Mouse (Mus musculus): ENCODE results near the gene Sec63.

The Sec63 gene

GRCm38 (mm10) chr10:42760999-42761900, at the start of gene Sec63:
Gene Sec63 (plus strand): TSS chr10:42761496.
- peak; percentile 96 for DNase-seq

- DNase-seq, result peak; percentile 15
Observed at GRCm38 (mm10) chr10:42714676-42715075, 46.6 kb upstream of the Sec63 start.

- DNase-seq, result peak; percentile 11
Observed at GRCm38 (mm10) chr10:42715366-42716035, 45.8 kb upstream of the Sec63 start.

- DNase-seq, result no peak
Observed at GRCm38 (mm10) chr10:42722116-42722515, 39.2 kb upstream of the Sec63 start.

- no peak for DNase-seq
Observed at GRCm38 (mm10) chr10:42723275-42724232, 37.7 kb upstream of the Sec63 start.

GRCm38 (mm10) chr10:42729607-42730006, 31.7 kb upstream of the Sec63 start:
- DNase-seq, result no peak

- peak; percentile 26 for DNase-seq
Observed at GRCm38 (mm10) chr10:42734546-42735060, 26.7 kb upstream of the Sec63 start.

- DNase-seq, result no peak
Observed at GRCm38 (mm10) chr10:42751813-42752212, 9.5 kb upstream of the Sec63 start.

GRCm38 (mm10) chr10:42754341-42754740, 7.0 kb upstream of the Sec63 start:
- DNase-seq, result no peak

GRCm38 (mm10) chr10:42759741-42760140, 1.6 kb upstream of the Sec63 start:
- DNase-seq, result no peak

- no peak for DNase-seq
Observed at GRCm38 (mm10) chr10:42760329-42760728, 967 bp upstream of the Sec63 start.

- peak; percentile 38 for DNase-seq
Observed at GRCm38 (mm10) chr10:42761901-42762669, 789 bp downstream of the Sec63 start.

- DNase-seq, result no peak
Observed at GRCm38 (mm10) chr10:42762670-42763058, 1.4 kb downstream of the Sec63 start.

- DNase-seq, result no peak
Observed at GRCm38 (mm10) chr10:42763246-42763645, 1.9 kb downstream of the Sec63 start.

- no peak for DNase-seq
Observed at GRCm38 (mm10) chr10:42765344-42765743, 4.0 kb downstream of the Sec63 start.

- no peak for DNase-seq
Observed at GRCm38 (mm10) chr10:42775450-42775849, 14.2 kb downstream of the Sec63 start.

GRCm38 (mm10) chr10:42780753-42781152, 19.5 kb downstream of the Sec63 start:
- no peak for DNase-seq

- DNase-seq, result no peak
Observed at GRCm38 (mm10) chr10:42781672-42782071, 20.4 kb downstream of the Sec63 start.

- DNase-seq, result no peak
Observed at GRCm38 (mm10) chr10:42800922-42801321, 39.6 kb downstream of the Sec63 start.

- peak; percentile 17 for DNase-seq
Observed at GRCm38 (mm10) chr10:42825923-42826322, 64.6 kb downstream of the Sec63 start.

GRCm38 (mm10) chr10:42827155-42827554, 65.9 kb downstream of the Sec63 start:
- DNase-seq, result no peak

- DNase-seq, result no peak
Observed at GRCm38 (mm10) chr10:42830007-42830406, 68.7 kb downstream of the Sec63 start.
